Mouse (Mus musculus): ENCODE data around the gene Letmd1. TPM values are rescaled to one million over a fixed set of nuclear protein-coding genes. Genes with fewer than 3 reads are reported as not detected.
"Not testable (repeated sequence)": the region's sequence is repeated elsewhere in the genome, so short reads cannot be mapped to it uniquely, and the experiment has no call there.

Gene Letmd1
- total RNA-seq, 2 experiments from 2014 or later: 9.2 to 10.5 TPM

- no peak for DNase-seq
- intact Hi-C loops (cut with DNase I; ENCODE audit: low total_unique reads): no loop called here
Measured at GRCm38 (mm10) chr15:100487050-100487449, 18.2 kb downstream of the Letmd1 start.

DNA sequence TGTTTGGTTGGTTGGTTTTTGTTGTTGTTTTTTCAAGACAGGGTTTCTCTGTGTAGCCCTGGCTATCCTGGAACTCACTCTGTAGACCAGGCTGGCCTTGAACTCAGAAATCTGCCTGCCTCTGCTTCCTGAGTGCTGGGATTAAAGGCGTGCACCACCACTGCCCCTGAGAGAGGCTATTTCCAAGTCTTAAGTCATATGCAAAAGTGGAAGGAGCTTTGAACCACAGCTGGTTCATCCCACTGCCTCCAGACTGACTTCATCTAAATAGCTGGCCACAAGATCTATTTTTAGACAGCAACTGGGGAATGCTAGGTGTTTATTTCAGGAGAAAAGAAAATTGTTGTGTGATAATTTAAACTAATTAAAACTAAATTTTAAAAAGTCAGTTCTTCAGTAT lies 19.5 kb downstream of the Letmd1 start:
- intact Hi-C loops (cut with DNase I; ENCODE audit: low total_unique reads); DNase-seq: not testable (repeated sequence)

- no peak for DNase-seq
- intact Hi-C loops (cut with DNase I; ENCODE audit: low total_unique reads): no loop called here
Measured at GRCm38 (mm10) chr15:100489263-100489662, 20.4 kb downstream of the Letmd1 start.

- intact Hi-C loops (cut with DNase I; ENCODE audit: low total_unique reads): no loop called here
- no peak for DNase-seq
Measured at GRCm38 (mm10) chr15:100491966-100492365, 23.1 kb downstream of the Letmd1 start.

DNA sequence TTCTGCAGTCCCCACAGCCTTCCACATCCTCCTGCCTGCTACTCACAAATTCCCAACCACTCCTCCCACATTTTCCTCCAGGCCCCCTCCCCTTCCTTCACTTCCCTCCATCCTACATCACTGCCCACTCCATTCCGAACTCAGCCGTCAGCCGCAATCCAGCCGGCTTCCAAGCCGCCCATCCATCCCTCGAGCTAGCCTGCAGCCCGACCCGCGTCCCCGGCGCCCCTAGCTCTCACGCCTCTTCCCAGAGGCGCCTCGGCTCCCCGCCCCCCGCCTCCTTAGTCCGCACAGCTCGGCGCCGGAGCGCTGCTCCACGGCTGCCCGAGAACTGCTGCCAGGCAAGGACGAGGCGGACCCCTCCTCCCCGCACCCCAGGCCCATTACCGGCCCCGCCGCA lies 25.8 kb downstream of the Letmd1 start:
- intact Hi-C loops (cut with DNase I; ENCODE audit: low total_unique reads): no loop called here
- DNase-seq: no peak

GRCm38 (mm10) chr15:100495102-100495501 lies 26.3 kb downstream of the Letmd1 start, which contains the start of gene Csrnp2:
Gene Csrnp2 (minus strand): TSS chr15:100495488.
- intact Hi-C loops (cut with DNase I; ENCODE audit: low total_unique reads): no loop called here
- peak; percentile 93 for DNase-seq

GRCm38 (mm10) chr15:100499506-100499905 lies 30.7 kb downstream of the Letmd1 start:
- DNase-seq; intact Hi-C loops (cut with DNase I; ENCODE audit: low total_unique reads): not testable (repeated sequence)

GRCm38 (mm10) chr15:100508454-100509167 lies 39.8 kb downstream of the Letmd1 start:
- intact Hi-C loops (cut with DNase I; ENCODE audit: low total_unique reads): no loop called here
- no peak for DNase-seq

- intact Hi-C loops (cut with DNase I; ENCODE audit: low total_unique reads): no loop called here
- DNase-seq: no peak
Measured at GRCm38 (mm10) chr15:100510072-100510471, 41.2 kb downstream of the Letmd1 start.

DNA sequence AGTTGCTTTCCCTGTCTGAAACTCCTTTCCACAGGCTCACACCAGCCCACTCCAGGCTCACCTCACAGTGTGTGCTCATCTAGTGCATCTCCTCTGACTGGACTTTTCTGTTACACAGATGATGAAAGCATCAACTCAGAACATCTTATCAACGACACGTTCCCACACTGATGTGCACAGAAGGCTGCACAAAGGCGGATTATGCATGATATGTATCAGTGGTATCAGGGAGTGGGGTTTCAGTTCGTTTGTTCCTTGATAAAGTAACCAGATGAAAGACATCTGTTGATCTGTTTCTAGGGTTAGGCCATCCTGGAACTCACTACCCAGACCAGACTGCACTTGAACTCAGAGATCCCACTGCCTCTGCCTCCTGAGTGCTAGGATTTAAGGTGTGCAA lies 44.6 kb downstream of the Letmd1 start:
- intact Hi-C loops (cut with DNase I; ENCODE audit: low total_unique reads): no loop called here
- no peak for DNase-seq

GRCm38 (mm10) chr15:100515121-100515520 lies 46.3 kb downstream of the Letmd1 start:
- intact Hi-C loops (cut with DNase I; ENCODE audit: low total_unique reads): no loop called here
- DNase-seq: no peak

DNA sequence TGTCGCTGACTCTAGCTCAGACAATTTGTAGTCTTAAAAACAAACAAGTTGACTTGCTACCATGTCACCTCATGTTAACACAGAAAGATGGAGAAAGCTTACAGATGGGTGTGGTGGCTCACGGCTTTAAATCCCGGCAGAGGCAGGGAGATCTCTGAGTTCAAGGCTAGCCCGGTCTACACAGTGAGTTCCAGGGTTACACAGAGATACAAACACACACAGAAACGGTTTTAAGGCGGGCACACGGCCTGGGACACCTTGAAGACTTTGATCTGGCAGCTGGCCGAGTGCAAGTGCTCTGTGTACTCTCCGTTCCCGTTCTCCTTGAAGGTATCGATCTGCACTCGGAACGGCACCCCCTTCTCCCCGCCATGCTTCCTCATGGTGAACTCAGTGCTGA lies 51.5 kb downstream of the Letmd1 start:
- intact Hi-C loops (cut with DNase I; ENCODE audit: low total_unique reads): no loop called here
- DNase-seq: no peak

GRCm38 (mm10) chr15:100525405-100525804 lies 56.6 kb downstream of the Letmd1 start:
- intact Hi-C loops (cut with DNase I; ENCODE audit: low total_unique reads): no loop called here
- no peak for DNase-seq

GRCm38 (mm10) chr15:100527900-100528299 lies 59.1 kb downstream of the Letmd1 start:
- intact Hi-C loops (cut with DNase I; ENCODE audit: low total_unique reads): no loop called here
- DNase-seq: no peak

Other genes with a start within 250 kb of the Letmd1 start
- 10 to 100 TPM; 31.1 to 40.4 TPM for gene Atf1, start 241.2 kb upstream of the Letmd1 start, total RNA-seq (2021)
- gene Tmprss12, start 188.2 kb upstream of the Letmd1 start, total RNA-seq (2021): not detected
- 10 to 100 TPM; 18.5 to 23.0 TPM for gene Mettl7a1, start 164.9 kb upstream of the Letmd1 start, total RNA-seq (2021)
- gene Mettl7a3, start 134.1 kb upstream of the Letmd1 start, total RNA-seq (2021): under 1 TPM in 1 of 2 experiments, not detected in 1; 0.21 TPM
- gene Methig1, start 115.9 kb upstream of the Letmd1 start, total RNA-seq (2021): not detected
- under 1 TPM; 0.49 TPM for gene Mettl7a2, start 115.8 kb upstream of the Letmd1 start, total RNA-seq (2021)
- not detected for gene Higd1c, start 104.5 kb upstream of the Letmd1 start, total RNA-seq (2021)
- not detected for gene Gm5475, start 46.9 kb upstream of the Letmd1 start, total RNA-seq (2021)
- 10 to 100 TPM; 32.3 to 34.8 TPM for gene Slc11a2, start 44.0 kb upstream of the Letmd1 start, total RNA-seq (2021)
- 1 to 10 TPM; 1.9 to 2.9 TPM for gene Csrnp2, start 26.5 kb downstream of the Letmd1 start, total RNA-seq (2021)
- gene Tfcp2, start 83.0 kb downstream of the Letmd1 start, total RNA-seq (2021): 10 to 100 TPM in 1 of 2 experiments, 1 to 10 TPM in 1; 9.6 to 11.6 TPM
- gene Pou6f1, start 131.0 kb downstream of the Letmd1 start, total RNA-seq (2021): 1 to 10 TPM; 7.6 to 9.7 TPM
- 10 to 100 TPM; 58.7 to 62.1 TPM for gene Dazap2, start 146.3 kb downstream of the Letmd1 start, total RNA-seq (2021)
- 1 to 10 TPM; 6.0 to 6.4 TPM for gene Smagp, start 167.9 kb downstream of the Letmd1 start, total RNA-seq (2021)
- gene Bin2, start 200.5 kb downstream of the Letmd1 start, total RNA-seq (2021): under 1 TPM; 0.53 to 0.89 TPM
- not detected for gene Cela1, start 218.9 kb downstream of the Letmd1 start, total RNA-seq (2021)

All from gastrocnemius, postnatal 14 days (tissue).